Mouse (Mus musculus): ENCODE measurements around the gene Cmip. TPM values are rescaled to one million over a fixed set of nuclear protein-coding genes. Genes with fewer than 3 reads are reported as not detected.

Cmip gene
- 10 to 100 TPM; 71.6 to 94.1 TPM for polyA plus RNA-seq (2017; shearing (Covaris generic))

DNA sequence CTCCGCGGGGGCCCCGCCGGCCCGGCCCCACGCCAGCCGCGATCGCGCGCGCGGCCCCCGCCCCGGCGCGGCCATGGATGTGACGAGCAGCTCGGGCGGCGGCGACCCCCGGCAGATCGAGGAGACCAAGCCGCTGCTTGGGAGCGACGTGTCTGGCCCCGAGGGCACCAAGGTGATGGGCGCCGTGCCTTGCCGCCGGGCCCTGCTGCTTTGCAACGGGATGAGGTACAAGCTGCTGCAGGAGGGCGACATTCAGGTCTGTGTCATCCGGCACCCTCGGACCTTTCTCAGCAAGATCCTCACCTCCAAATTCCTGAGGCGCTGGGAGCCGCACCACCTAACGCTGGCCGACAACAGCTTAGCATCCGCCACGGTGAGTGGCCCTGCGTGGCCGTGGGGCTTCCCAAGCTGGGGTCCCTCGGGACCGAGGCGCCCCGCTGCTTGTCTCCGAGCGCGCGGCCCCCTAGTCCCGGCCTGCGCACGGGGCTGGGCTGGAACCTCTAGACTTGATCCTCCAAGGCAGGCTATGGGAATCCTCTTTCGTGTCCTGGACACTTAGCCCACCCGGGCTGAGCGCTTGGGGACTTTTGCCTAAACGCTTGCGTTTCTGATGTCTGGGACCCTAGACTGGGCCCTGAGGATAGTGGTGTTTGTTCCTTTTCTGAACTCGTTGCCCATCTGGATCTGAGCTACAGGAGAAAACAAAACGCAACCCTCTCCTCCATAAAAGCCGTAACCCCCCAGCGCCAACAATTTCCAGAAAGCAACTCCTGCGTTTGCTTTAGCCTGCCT lies at the start of gene Cmip:
Gene Cmip (plus strand): TSS at position 36 of the 792 bp plus-strand sequence.

DNA sequence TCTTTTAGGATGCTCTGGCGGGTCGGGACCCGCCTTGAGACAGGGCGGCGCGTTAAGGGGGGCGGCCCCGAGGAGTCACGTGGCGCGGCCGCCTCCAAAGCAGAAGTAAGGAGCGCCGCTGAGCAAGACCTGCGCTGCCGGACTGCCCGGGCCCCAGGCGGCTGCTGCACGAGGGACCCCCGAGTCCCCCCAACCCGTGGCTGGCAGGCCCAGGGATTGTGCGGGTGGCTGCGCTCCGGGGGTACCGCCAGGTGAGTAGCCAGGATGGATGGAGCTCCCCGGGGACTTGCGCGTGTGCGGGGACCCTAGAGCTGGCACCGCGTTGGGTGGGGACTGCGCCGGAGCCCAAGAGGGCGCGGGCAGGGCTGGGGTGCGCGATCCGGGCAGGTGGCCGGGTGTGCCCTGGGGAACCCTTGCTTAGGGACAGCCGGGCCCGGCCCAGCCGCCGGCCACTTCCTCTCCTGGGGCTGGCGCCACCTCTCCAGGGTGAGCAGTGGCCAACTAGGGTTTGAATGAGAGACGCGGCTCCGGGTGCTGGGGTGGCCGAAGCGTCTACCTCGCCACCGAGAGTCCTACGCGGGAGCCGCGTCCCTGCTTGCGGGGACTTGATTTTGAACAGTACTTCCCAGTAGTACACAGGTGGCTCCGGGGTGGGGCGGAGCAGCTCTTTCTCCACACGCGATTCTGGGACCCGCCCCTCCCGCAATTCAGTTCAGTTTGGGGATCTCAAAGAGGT lies 241.5 kb downstream of the Cmip start, which contains the start of gene Plcg2:
Gene Plcg2 (plus strand): TSS at position 113 of the 736 bp plus-strand sequence.

Other genes with a start within 250 kb of the Cmip start
- gene Pkd1l2, start 174.6 kb upstream of the Cmip start, polyA plus RNA-seq (2017; shearing (Covaris generic)), result under 1 TPM in 1 of 2 experiments, not detected in 1; 0.27 TPM
- not detected for gene Bco1, start 161.2 kb upstream of the Cmip start, polyA plus RNA-seq (2017; shearing (Covaris generic))
- gene Gan, start 98.9 kb upstream of the Cmip start, polyA plus RNA-seq (2017; shearing (Covaris generic)), result 1 to 10 TPM; 1.6 to 2.0 TPM
- gene Plcg2, start 241.2 kb downstream of the Cmip start, polyA plus RNA-seq (2017; shearing (Covaris generic)), result 1 to 10 TPM; 1.1 to 1.5 TPM

Data from activated CD4-positive, CD25-positive, alpha-beta regulatory T cell (primary cell).